Mouse (Mus musculus) C2C12 (cell line): ENCODE data around the gene Spdef.

Experiments
- CEBPB ChIP-seq: IDR thresholded peaks from one replicate; pipeline ENCODE4 v1.6.1; 2011; ENCODE audit warnings: low read depth, mild to moderate bottlenecking, control low read depth, moderate library complexity
- CTCF ChIP-seq: IDR thresholded peaks from one replicate; pipeline ENCODE4 v1.5.1; 2011; ENCODE audit not compliant: control insufficient read depth, insufficient read depth, insufficient read length
- MAX ChIP-seq: IDR thresholded peaks from one replicate; pipeline ENCODE4 v1.6.1; 2011; ENCODE audit warnings: mild to moderate bottlenecking, control low read depth
- MYOD1 ChIP-seq: IDR thresholded peaks from one replicate; pipeline ENCODE4 v1.6.1; 2011; ENCODE audit warnings: low read depth; ENCODE audit not compliant: control insufficient read depth, insufficient read length
- USF1 ChIP-seq: IDR thresholded peaks from one replicate; pipeline ENCODE4 v1.6.1; 2011; ENCODE audit warnings: low read depth, mild to moderate bottlenecking, control low read depth, moderate library complexity

GRCm38 (mm10) chr17:27719663-27720062, 9.1 kb downstream of the Spdef start:
- TF ChIP-seq CTCF (no peak), MAX (no peak), USF1 (no peak), MYOD1 (no peak), CEBPB (no peak)
